Mouse (Mus musculus) neural tube, embryonic 14.5 days (tissue): ENCODE measurements around the gene Btbd11. TPM values are rescaled to one million over a fixed set of nuclear protein-coding genes. Genes with fewer than 3 reads are reported as not detected.

Source experiments
- ATAC-seq: fragments of 200-750 bp; cut with Nextera tagmentation; 2 replicates; pipeline ENCODE4 v1.8.0; 2017; ENCODE audit warnings: low read depth, mild to moderate bottlenecking, moderate TSS enrichment, moderate library complexity
- H3K27ac ChIP-seq: fragments of 300-500 bp; sonication (generic); 2 replicates; pipeline ENCODE4 v1.5.1; 2014; ENCODE audit warnings: low read depth, mild to moderate bottlenecking, control low read depth, low read length, moderate library complexity, mixed read lengths
- H3K27me3 ChIP-seq: fragments of 300-500 bp; sonication (generic); 2 replicates; pipeline ENCODE4 v1.6.1; 2014; ENCODE audit warnings: low read length; ENCODE audit not compliant: control insufficient read depth, insufficient read depth
- H3K36me3 ChIP-seq: fragments of 300-500 bp; sonication (generic); 2 replicates; pipeline ENCODE4 v1.6.1; 2014; ENCODE audit warnings: low read length, mixed read lengths; ENCODE audit not compliant: control insufficient read depth, insufficient read depth
- H3K4me1 ChIP-seq: fragments of 300-500 bp; sonication (generic); 2 replicates; pipeline ENCODE4 v1.6.1; 2014; ENCODE audit warnings: low read length; ENCODE audit not compliant: control insufficient read depth, insufficient read depth
- H3K4me2 ChIP-seq: fragments of 300-500 bp; sonication (generic); 2 replicates; pipeline ENCODE4 v1.6.1; 2014; ENCODE audit warnings: mild to moderate bottlenecking, low read depth, low read length, control low read depth
- H3K4me3 ChIP-seq: fragments of 300-500 bp; sonication (generic); 2 replicates; pipeline ENCODE4 v1.5.1; 2014; ENCODE audit warnings: low read depth, low read length, control low read depth, mixed read lengths
- H3K9ac ChIP-seq: fragments of 300-500 bp; sonication (generic); replicated peaks from 2 replicates; pipeline ENCODE4 v1.6.1; 2014; ENCODE audit warnings: low read depth, mild to moderate bottlenecking, control low read depth, low read length, mixed read lengths
- H3K9me3 ChIP-seq: fragments of 300-500 bp; sonication (generic); 2 replicates; pipeline ENCODE4 v1.6.1; 2016; ENCODE audit warnings: low read length; ENCODE audit not compliant: control insufficient read depth
- WGBS: fragments of 180-500 bp; shearing (Covaris S2); extraction: QIAGEN DNeasy Blood & Tissue Kit; methylation state at CpG from one replicate; pipeline ENCODE4 v1.1.7; 2014; 5-methylcytosine and 5-hydroxymethylcytosine counted together
- polyA plus RNA-seq: library from polyadenylated mRNA; unstranded; fragments of >200 nt; fragmentation: Nextera tagmentation; extraction: Ambion mirVana; gene quantifications from 2 replicates; pipeline ENCODE4 v1.2.1, GENCODE M21; 2014

Btbd11 gene
- polyA plus RNA-seq, 1 experiment from 2014 or later, result 32.1 TPM

DNA sequence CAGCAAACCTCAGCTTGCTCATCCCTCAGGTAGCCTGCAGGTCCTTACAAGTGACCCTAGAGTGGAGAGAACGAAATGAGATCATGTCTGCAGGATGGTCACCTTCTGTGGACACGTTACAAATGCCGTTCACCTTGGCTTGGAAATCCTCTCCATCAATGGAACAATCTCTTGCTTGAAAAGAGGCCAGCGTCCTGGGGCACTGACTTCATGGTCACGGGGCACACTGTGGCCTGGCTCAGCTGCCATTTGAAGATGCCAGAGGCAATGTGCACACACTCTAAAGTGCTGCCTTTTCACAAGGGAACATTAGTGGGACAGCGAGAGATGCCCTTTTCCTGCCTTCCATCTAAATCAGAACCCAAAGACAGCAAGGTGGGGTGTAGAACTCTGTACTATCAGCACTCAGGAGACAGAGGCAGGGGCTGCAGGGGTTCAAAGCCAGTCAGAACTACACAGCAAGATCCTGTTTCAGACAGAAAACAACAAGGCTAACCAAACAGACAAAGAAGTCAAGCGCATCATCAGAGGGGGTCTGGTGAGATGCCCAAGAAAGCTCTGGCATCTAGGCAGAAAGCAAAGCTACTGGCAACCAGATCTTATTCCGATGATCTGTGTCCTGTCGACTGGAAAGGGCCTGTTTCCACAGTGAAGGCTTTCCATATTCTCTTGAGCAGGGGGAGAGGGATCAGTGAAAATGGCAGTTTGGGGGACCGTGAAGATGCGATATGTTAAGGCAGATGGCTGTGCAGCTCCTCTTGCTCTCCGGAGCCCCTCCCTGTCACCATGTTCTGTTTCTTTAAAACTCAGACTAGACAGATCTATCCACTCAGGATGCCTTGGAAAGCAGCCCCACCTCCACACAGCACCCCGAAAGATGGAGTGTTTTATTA is 79.1 kb downstream of the Btbd11 start:
- Histone ChIP-seq H3K27me3 (no peaks in the 10 kb centered on the region), H3K36me3 (no peaks in the 10 kb centered on the region), H3K27ac (no peak overlapping the region), H3K4me2 (no peak overlapping the region), H3K4me3 (no peak overlapping the region), H3K9ac (no peak overlapping the region), H3K4me1 (peaks cover 5% of the 10 kb centered on the region; the same call in 1 of the 2 replicates), H3K9me3 (no peaks in the 10 kb centered on the region)
- WGBS, result 73% methylated on average over 13 of the region's 13 CpGs
- no peak for ATAC-seq

DNA sequence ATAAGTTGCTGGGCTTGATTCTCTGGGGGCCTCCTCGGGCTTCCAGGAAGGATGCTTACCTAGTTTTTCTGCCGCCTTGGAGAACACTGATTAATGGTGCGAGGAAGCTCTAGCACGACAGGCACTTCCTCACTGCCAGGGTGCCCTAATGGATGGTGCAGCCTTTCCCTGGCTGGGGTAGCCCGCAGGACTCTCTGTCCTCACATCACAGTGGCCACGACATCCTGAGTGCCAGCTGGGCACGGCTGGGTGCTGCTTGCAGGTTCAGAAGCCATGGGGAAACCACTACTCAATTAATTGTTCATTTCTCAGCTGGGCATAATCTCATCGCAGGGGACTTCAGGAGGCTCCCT is 79.8 kb downstream of the Btbd11 start:
- H3K4me1 ChIP-seq, result peaks cover 5% of the 10 kb centered on the region; the same call in 1 of the 2 replicates
- H3K4me3 ChIP-seq, result no peak overlapping the region
- H3K4me2 ChIP-seq, result no peak overlapping the region
- H3K36me3 ChIP-seq, result no peaks in the 10 kb centered on the region
- WGBS, result 38% methylated on average over 8 of the region's 8 CpGs
- ATAC-seq, result no peak
- H3K27ac ChIP-seq, result no peak overlapping the region
- H3K27me3 ChIP-seq, result no peaks in the 10 kb centered on the region
- H3K9ac ChIP-seq, result no peak overlapping the region
- H3K9me3 ChIP-seq, result no peaks in the 10 kb centered on the region

DNA sequence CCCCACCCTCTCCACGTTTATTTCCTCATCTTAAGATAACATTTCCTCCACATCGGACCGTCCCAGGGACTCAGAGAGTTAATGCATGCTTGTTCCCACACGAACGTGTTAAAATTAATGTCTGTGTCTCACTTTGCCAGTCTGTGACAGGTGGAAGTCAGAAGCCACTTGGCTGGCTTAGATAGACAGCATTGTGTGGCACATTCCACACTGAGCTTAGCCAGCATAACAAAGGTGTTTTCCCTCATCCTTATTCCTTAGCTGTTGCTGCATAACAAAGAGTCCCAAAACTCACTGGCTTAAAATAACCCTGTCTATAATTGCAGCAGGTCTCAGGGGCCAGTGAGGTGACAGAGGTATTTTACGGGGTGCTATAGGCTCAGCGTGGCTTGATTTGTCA is 80.8 kb downstream of the Btbd11 start:
- Histone ChIP-seq H3K9ac (no peak overlapping the region), H3K27me3 (no peaks in the 10 kb centered on the region), H3K9me3 (no peaks in the 10 kb centered on the region), H3K27ac (no peak overlapping the region), H3K4me2 (no peak overlapping the region), H3K36me3 (no peaks in the 10 kb centered on the region), H3K4me1 (peaks cover 5% of the 10 kb centered on the region; the same call in 1 of the 2 replicates), H3K4me3 (no peak overlapping the region)
- 62% methylated on average over 7 of the region's 7 CpGs for WGBS
- ATAC-seq, result no peak

DNA sequence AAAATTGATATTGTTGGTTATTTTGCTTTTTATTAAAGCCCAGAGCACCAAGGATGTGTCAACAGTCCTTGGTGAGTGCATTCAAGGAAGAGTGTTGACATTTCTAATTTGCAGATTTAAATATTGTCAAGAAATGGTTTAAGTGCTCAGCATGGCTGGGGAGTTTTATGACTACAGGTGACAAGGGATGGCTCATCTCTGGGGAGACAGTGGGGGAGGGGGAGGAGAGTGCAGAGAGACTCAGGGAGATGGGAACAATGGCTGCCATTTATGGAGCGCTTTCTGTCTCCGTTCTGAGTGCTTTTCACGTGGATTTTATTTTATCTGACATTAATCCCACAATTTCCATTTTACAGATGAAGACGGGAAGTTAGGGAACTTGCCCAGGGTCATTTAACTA is 81.9 kb downstream of the Btbd11 start:
- WGBS, result 57% methylated on average over 4 of the region's 4 CpGs
- peaks cover 5% of the 10 kb centered on the region; the same call in 1 of the 2 replicates for H3K4me1 ChIP-seq

DNA sequence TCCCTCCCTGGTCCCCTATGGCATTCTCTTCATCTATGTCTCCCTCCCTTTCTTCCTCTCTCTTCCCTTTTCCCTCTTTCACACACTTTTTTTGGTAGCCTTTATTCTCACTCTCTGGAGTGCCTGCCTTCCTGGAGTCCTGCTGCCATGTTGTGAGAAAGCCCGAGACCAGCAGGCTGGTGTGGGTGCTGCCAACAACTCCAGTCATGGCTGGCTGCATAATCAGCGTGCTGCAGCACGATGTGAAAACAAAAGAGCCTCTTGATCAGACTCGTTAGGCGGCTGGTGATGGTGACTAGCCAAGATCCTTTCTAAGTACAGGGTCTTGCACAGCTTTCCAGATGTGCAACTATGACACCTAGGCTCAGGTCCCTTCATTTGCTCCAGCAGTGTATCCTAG is 82.7 kb downstream of the Btbd11 start:
- Histone ChIP-seq H3K27me3 (no peaks in the 10 kb centered on the region), H3K9me3 (no peaks in the 10 kb centered on the region), H3K27ac (no peak overlapping the region), H3K9ac (no peak overlapping the region), H3K36me3 (no peaks in the 10 kb centered on the region), H3K4me1 (peaks cover 5% of the 10 kb centered on the region; the same call in 1 of the 2 replicates), H3K4me3 (no peak overlapping the region), H3K4me2 (no peak overlapping the region)
- no peak for ATAC-seq
- 50% methylated on average over 5 of the region's 5 CpGs for WGBS

More for the DNA sequence above, 81.9 kb downstream of the Btbd11 start:
- Histone ChIP-seq H3K36me3 (no peaks in the 10 kb centered on the region), H3K9me3 (no peaks in the 10 kb centered on the region), H3K27me3 (no peaks in the 10 kb centered on the region), H3K4me3 (no peak overlapping the region), H3K27ac (no peak overlapping the region), H3K9ac (no peak overlapping the region), H3K4me2 (no peak overlapping the region)
- no peak for ATAC-seq

DNA sequence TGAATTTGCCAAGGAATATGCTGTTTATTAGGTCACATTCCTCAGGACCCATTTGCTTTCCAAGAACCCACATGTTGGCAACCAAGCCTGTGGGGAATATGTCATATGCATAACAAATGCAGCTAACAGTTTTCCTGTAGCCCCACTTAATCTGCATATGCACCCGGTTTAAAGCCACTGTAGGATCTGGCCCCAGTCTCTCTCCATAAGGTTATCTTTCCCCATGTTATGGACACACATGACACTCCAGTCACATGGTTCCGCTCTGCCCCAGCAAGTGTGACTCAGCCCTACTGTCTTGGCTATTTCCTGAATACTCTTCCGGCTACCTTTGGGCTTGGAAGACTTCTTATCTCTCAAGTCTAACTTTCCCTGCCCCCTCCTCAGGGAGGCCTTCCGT is 86.7 kb downstream of the Btbd11 start:
- H3K4me2 ChIP-seq, result no peak overlapping the region
- H3K4me1 ChIP-seq, result no peaks in the 10 kb centered on the region
- no peak overlapping the region for H3K27ac ChIP-seq
- H3K9me3 ChIP-seq, result no peaks in the 10 kb centered on the region
- H3K4me3 ChIP-seq, result no peak overlapping the region
- H3K27me3 ChIP-seq, result no peaks in the 10 kb centered on the region
- H3K9ac ChIP-seq, result no peak overlapping the region
- 86% methylated on average over 4 of the region's 4 CpGs for WGBS
- H3K36me3 ChIP-seq, result no peaks in the 10 kb centered on the region
- no peak for ATAC-seq

DNA sequence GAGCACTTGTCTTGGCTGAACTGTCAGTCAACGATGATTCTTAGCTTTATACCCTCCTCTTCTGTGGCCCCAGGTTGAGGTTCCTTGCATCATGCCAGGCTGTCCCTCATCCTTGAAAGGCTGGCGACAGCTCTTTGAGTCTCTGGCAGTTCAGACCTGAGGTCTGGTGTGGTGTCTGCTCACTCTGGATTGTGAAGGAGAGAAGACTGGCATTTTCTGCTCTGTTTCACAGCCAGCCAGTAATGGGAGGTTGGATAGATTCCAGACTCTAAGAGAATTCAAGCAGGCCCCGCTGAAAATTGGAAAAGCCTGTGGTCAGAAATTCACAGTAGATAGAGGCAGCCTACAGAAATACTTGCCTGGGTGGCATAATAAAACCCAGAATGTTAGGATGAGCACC is 87.3 kb downstream of the Btbd11 start:
- Histone ChIP-seq H3K27ac (no peak overlapping the region), H3K9ac (no peak overlapping the region)
- no peak for ATAC-seq

DNA sequence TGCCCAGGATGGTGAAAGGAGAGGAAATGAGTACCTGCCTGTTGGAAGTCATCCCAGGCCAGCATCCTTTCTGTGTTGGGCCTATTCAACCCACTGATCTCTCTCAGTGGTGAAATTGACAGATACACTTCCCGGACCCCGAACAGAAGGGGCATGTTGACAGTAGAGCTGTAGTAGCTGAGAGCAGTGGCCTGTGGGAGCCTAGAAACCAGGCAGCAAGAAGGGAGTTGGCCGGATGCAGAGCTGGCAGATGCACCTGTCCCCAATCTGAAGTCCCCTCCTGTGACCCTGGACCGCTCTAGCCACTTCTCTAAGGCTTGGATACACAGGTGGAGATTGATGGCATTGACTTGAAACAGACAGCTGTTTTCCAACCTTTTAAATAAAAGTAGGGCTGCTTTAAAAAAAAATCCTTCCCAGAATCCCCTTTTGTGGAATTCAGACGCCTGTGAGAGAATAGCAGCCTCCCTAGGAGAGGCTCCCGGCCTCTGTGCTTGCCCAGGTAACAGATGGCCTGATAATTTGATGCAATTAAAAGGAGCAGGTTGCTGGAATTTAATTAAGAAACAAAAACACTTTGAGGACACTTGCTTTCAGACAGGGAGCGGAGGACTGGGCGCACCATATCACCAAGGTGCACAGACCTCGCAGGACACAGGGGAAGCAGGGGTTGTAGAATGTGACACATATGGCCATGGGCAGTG is 89.2 kb downstream of the Btbd11 start:
- Histone ChIP-seq H3K9ac (no peak overlapping the region), H3K9me3 (no peaks in the 10 kb centered on the region), H3K4me3 (no peak overlapping the region), H3K27ac (no peak overlapping the region), H3K36me3 (no peaks in the 10 kb centered on the region), H3K27me3 (no peaks in the 10 kb centered on the region), H3K4me1 (peaks cover 8% of the 10 kb centered on the region; the same call in 1 of the 2 replicates), H3K4me2 (no peak overlapping the region)
- no peak for ATAC-seq
- 74% methylated on average over 9 of the region's 9 CpGs for WGBS

More for the DNA sequence above, 87.3 kb downstream of the Btbd11 start:
- WGBS, result 68% methylated on average over 3 of the region's 3 CpGs
- no peak overlapping the region for H3K4me2 ChIP-seq
- no peaks in the 10 kb centered on the region for H3K9me3 ChIP-seq
- H3K4me1 ChIP-seq, result no peaks in the 10 kb centered on the region
- H3K27me3 ChIP-seq, result no peaks in the 10 kb centered on the region
- H3K4me3 ChIP-seq, result no peak overlapping the region
- H3K36me3 ChIP-seq, result no peaks in the 10 kb centered on the region
